Mouse (Mus musculus): Measurements from ENCODE around the gene Mgme1.

Gene Mgme1

DNA sequence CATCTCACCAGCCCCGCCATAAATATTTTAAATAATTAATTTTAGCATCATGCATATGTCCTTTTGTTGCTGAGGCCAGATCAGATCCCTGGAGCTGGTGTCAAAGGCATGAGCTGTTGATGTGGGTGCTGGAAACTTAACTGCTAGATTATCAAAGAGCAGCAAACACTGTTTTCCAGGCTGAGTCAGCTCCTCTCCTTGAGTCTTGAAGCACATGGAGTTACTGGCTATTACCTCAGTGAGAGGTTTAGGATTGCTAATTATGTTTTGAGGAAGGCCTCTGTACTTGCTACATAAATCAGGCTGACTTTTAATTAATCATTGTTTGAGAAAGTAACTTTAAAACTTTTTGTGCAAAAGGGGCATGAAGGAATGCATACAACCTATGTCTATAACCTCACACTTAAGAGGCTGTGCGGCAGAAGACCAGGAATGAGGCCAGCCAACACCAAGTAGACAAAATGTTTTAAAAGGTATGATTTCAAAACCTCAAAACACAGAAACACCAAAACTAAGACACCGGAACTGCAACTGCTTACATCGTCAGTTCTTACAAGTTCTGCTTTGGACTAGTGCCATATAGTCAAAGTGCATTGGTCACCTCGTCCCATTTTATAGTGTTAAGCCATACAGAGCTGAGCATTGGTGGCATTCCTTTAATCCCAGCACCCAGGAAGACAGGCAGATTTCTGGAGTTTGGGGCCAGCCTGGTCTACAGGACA, 5.9 kb upstream of the Mgme1 start:
- DNase-seq (ENCODE audit: extremely low spot score, low read depth, low spot score) = no peak

DNA sequence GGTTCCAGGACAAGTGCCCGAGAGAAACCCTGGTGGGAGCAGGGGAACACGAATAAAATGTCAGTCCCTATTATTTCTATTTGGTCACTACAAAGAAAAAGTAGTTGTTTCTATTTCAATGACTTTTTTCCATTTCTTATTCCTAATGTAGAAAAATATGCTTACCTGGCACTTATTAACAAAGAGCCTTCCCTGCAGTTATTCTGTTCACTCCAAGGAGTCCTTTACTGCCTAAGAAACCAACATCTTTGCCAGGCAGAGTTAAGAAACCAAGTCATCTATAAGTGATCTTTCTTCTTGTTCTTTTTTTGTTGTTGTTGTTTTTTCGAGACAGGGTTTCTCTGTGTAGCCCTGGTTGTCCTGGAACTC, 5.4 kb upstream of the Mgme1 start:
- DNase-seq (ENCODE audit: extremely low spot score, low read depth, low spot score) = no peak

DNA sequence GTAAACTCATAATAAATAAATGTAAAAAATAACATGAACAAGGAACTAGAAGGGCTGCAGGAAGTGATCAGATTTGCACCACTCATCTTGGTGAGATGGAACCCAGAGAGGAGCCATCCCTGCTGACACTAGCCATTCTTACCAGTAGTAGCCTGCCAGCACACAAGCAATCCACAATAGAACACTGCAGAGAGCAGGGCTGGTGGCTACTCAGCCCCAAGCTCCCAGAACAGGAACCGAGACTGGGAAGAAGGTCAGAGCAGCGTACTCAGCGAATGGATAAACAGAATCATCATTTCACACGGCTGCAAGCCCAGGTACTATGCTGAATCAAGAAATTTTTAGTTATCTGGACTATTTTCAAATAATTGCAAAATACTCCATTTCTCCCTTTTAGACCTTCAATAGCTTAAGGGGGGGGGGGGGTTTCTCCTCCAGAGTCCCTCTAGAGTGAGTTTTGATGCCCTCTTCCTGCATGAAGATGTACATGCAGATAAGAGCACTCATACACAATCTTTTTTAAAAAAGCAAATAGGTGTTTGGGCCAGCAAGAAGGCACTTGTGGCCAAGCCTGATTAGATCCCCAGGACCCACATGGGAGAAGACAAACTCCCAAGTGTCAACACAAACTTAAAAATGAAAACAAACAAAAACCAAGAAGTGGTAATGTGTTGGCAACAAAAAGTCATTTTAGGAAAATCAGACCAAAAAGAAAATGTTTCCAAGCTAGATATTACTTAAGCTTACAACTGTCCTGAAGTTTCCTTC, 4.4 kb upstream of the Mgme1 start:
- no peak for DNase-seq (ENCODE audit: extremely low spot score, low read depth, low spot score)

DNA sequence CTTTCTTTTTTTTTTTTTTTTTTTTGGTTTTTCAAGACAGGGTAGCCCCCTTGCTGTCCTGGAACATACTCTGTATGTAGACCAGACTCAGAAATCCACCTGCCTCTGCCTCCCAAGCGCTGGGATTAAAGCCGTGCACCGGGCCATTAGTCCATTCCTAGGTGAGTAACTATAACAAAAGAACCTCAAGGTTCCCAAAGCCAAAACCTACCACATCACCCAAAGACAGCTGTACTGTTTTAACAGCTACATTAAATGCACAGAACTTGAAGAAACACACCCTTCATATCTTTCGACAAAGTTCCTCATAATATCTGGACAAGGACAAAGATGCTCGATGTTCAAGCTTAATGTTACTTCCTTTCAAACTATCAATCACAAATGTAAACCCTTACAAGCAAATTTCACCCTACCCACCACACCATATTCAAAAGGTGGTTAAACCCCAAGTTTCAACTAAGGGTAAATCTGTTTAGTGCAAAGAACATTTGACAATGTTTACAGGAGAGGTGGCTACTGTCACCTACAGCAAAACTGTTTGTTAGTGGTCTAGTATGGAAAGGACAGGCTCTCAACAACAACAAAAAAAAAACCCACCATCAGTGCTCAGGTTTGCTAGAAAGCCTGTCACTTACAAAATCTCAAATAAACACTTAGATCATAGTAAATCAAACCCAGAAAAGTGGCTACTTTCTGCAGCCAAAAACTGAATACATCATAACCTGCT, 3.3 kb upstream of the Mgme1 start:
- DNase-seq (ENCODE audit: extremely low spot score, low read depth, low spot score) = no peak

DNA sequence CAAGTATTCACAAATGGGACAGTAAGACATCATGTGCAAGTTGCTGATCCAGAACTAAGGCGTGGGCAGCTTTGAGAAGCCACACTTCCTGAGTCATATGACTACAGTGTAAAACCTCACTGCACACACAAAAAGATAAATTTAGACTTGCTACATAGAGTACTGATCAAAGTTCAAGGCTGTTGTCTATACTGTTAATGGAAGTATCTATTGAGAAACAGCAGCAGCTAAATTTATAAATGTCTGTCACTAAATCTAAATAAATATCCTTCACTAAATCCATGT, 2.8 kb upstream of the Mgme1 start:
- DNase-seq (ENCODE audit: extremely low spot score, low read depth, low spot score) = no peak

DNA sequence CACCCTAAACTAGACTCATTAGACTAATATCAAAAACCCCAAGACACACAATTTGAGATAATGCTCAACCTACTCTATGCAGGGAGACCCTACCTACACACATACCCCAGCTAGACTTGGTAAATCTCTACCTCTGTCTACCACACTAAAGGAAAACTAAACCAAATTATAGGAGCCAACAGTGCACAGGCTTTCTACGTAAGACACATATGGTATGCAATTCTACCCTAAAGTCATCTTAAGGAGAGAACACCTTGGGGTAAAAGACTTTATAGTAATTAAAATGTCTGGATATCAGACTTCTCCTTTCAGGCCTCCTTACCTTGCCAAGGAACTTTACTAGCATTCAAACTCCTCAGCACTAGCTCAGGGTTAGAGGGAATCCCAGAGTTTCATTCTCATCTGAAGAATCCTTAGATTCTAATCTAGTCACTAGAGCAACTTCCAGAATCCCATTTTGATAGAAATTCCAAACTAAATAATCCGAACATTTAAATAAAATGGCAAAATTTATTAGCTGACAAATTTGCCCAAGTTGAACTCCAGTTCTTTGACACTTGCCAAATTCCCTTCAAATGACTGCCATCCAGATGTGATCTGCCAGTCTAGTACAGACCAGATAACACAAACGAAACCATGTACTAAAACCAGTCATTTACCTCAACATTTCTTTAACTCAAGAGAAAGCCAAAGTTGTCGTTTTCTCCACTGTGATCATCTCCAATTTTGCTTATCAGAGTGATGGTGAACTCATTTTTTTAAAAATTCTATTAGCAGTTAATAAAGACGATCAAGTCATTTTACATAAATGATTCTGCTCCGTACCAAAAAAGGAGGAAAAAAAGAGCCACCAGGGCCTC, 1.8 kb upstream of the Mgme1 start:
- DNase-seq (ENCODE audit: extremely low spot score, low read depth, low spot score) = no peak

DNA sequence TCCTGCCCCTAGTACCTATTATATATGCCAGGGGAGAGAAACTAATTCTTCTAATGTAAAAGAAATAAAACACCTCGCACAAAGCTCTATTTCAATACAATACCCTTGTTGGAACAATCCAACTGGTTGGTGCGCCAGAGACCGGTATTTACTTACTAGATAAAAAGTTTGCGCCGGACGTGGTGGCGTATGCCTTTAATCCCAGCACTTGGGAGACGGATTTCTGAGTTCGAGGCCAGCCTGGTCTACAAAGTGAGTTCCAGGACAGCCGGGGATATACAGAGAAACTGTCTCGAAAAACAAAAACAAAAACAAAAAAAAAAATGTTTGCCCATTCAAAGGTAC, 1.2 kb upstream of the Mgme1 start:
- no peak for DNase-seq (ENCODE audit: extremely low spot score, low read depth, low spot score)

DNA sequence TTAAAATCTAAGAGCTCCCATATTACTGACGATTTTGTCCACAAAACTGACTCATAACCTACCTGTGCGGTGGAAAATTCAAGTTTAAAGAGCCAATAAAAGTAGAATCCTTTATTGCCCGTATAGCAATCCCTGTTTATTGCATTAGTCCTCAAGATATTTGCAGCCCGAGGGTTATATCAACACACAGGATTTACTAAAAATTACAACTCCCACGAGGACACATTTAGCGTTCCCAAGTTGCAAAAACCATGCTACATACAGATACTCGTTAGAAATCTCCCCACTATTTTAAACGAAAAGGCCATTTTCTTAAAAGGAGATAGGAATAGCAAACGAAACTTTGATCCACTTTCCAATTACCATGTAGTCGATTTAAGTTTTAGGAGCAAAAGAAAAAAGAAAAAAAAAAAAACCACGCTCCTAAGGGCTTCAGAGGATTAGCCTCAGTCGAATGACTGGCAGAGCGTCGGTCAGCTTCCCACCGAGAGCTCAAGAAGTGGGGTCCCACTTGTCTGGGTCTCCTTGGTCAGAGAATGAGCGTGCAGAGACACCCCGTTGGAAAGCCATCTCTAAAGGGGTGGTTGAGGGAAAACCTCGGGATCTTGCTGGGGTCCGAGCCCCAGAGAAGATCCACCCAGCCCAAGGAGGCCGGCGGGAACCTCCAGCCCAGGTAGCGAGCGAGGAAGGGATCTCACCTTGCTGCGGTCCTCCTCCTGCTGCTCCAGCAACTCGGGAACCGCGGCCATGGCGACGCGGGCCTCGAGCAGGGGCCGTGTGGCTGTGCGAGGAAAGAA, 586 bp upstream of the Mgme1 start:
- DNase-seq (ENCODE audit: extremely low spot score, low read depth, low spot score) = no peak

DNA sequence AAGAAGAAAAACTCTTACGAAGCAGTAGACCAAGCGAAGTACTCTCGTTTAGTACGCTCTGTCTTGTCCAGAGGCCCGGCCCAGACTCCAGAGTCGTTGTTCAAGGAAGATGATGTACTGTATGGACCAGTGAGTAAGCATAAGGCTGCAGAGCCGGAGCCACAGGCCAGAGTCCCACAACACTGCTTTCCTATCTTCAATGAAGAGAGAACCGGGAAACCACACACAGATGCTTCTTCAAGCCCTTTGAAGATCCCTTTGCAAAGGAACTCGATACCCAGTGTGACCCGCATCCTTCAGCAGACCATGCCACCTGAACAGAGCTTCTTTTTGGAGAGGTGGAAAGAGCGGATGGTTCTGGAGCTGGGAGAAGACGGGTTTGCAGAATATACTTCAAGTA, 1.6 kb downstream of the Mgme1 start:
- no peak for DNase-seq (ENCODE audit: extremely low spot score, low read depth, low spot score)

DNA sequence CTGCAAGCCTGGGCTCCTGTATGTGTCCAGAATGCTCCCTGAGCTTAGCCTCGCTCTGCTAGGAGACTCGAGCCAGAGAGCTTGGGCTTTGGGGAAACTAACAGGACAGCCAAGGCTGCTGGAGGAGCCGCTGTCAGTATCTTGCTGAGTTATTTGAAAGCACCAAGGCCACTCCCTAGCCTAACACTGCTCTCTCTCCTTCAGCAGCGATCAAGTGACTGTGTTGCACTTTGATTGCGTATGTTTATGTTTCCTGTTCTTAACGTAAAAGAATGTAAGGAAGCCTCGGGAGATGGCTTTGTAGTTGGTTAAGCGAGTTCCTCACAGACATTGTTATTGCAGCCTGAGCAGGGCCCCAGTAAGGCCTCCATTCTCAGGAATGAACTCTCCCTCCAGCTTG, 4.3 kb downstream of the Mgme1 start:
- no peak for DNase-seq (ENCODE audit: extremely low spot score, low read depth, low spot score)

DNA sequence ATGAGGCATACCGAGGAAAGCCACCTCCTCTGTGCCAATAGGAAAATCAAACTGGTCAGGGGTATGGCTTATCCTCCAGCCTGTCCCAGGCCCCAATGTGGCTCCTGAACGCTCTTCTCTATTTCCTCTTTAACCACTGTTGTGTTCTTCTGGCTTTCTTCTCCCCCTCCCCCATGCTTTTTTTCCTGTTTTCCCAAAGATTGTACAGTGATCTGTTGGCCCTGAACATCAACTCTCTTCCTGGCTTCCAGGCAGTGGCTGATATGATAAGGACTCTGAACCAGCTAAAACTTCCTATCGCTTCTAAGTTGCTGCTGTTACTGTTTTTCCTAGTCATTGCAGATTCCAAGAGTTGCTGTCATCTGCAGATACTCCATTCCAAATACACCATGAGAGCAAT, 6.4 kb downstream of the Mgme1 start:
- DNase-seq (ENCODE audit: extremely low spot score, low read depth, low spot score) = no peak

DNA sequence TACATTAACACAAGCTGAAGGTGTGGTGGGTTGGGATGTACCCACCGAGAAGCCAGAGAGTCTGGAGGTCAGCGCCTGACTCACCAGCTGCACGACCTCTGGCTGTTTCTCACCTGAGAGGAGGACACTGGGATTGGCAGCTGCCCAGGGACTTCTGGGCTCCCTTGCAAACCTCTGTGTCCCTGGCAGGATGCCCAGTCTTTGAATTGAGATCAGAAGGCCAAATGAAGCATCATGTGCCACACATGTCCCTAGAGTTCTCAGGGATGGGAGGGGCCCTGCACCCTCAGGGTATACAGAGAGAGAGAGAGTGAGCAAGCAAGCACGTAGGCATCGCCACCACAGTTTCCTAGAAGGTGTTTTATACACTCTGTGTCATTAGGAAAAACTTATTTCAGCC, 9.3 kb downstream of the Mgme1 start:
- DNase-seq (ENCODE audit: extremely low spot score, low read depth, low spot score) = no peak

DNA sequence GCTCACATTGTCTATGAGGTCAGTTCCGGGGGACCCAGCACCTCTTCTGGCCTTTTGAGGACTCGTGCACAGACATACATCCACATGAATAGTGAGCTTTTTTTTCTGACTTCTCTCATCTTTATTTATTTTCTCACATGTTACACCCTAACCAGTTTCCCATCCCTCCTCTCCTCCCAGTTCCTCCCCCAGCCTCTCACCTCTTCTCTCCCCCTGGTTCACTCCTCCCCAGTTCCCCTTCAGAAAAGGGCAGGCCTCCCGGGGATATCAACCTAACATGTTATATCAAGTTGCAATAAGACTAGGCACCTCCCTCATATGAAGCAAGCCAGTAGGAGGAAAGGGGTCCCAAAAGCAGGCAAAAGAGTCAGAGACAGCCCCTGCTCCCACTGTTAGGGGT, 10.1 kb downstream of the Mgme1 start:
- no peak for DNase-seq (ENCODE audit: extremely low spot score, low read depth, low spot score)

DNA sequence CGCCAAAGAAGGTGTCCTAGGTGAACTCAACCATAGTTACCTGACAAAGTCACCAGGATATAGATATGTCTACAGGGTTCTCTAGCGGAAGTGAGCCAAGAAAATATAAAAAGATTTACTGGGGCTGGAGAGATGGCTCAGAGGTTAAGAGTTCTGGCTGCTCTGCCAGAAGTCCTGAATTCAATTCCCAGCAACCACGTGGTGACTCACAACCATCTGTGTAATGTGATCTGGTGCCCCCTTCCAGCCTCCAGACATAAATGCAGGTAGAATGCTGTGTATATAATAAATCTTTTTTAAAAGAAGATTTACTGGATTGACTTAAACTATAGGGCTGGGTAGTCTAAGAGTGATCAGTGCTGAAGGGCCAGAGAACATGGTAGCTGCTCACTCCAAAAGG, 11.0 kb downstream of the Mgme1 start:
- DNase-seq (ENCODE audit: extremely low spot score, low read depth, low spot score) = no peak

DNA sequence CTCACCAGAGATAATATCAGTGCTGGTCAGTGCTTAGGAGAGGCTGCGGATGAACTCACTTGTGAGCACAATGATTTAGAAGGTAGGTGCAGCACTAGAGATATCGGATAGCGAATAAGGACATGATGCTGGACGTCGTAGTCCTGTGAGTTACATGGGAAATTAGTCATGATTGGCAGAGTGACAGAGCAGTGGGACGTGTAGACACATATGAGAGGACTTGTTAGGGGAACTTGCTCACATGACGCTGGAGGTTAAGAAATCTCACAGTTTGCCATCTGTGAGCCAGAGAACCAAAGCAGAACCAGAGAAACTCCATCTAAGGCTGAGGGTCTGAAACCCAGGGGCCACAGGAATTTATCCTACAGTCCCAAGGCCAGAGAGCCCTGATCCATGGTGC, 19.9 kb downstream of the Mgme1 start:
- no peak for DNase-seq (ENCODE audit: extremely low spot score, low read depth, low spot score)

DNA sequence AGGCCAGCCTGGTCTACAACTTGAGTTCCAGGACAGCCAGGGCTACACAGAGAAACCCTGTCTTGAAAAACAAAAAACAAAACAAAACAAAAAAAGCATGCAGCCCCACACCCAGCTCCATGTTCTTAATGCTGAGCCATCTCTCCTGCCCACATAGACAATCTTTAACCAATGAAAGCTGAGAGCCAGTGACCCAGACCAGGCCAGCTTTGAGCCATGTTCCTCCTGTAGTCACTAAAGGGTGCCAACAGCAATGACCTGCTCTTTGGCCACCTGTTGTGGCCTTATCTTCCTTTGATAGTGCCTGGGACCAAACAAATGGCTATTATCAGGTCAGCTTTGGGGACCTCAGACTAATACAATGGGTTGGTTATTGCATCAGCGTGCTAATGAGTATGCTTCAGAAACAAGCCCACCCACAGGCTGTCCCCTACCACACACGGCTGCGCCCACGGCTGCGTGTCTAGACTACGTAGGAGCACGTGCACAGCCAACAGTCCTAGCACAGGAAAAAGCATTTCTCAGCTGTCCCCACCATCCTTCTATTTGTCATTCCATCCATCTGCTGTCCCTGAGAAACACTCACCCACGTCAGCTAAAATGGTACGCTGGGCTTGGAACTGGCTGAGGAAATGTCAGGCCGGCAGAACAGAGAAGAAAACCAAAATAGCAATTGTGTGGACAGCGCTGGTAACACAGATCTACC, 21.3 kb downstream of the Mgme1 start:
- no peak for DNase-seq (ENCODE audit: extremely low spot score, low read depth, low spot score)

DNA sequence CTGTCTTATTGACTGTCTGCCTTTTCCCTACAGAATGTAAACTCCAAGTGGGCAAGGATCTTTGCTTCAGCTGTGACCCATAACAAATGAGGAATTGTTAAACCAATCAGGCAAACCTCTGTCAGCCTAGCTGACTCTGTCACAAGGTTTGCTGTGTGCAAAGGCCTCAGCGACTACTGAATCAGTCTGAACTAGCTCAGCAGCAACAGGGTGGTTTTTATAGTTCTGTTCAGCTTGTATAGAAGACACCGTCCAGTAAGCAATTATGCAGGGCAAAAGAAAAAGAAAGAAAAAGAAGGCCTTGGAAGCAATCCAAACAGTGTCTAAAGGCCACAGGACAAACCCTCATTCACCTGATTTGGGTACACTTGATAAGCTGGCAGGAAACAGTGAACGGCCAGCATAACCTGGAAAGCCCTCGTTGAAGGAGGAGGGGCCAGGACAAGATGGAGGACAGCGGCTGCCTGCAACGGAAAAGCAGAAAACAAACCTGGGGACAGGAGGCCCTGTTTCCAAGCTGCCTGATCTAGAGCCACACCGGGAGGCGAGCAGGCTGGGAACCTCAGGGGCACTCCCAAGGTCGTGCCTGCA, 24.8 kb downstream of the Mgme1 start:
- no peak for DNase-seq (ENCODE audit: extremely low spot score, low read depth, low spot score)

DNA sequence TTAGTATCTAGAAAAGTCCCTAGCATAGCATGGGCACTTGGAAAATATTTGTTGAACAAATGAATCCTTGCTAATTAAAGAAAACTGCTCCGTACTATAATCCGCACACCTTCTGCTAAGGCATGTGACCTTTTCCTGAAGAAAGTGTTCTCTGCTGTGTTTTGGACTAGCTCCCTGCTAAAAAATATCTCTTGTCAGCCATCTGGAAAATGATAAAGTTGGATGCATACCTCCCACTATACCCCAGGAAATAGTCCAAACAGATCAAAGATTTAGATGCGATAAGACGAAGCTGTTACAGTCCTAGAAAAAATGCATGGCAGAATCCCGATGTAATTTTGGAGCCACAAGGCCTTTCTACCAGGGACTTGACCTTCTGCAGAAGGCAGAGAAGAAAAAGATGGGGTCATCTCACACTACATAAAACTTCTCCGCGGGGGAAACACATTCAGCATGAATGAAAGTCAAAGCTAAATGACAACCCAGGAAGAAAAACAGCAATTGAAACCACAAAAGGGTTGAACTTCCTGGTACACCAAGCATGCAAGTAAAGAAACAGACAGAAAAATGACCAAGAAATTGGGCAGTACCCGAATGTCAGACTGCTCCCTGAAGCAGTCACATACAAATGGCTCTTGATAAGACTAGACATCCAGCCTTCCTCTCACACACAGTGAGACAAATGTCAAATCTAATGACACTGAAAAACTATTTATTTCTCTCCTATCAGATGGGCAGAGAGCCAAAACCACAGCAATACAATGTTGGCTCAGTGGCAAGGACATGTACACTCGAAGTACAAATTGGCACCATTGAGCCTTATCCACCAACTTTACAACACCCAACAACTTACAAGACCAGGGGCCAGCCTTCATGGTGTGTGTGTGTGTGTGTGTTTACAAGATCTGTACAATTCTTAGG, 29.5 kb downstream of the Mgme1 start:
- DNase-seq (ENCODE audit: extremely low spot score, low read depth, low spot score) = no peak

DNA sequence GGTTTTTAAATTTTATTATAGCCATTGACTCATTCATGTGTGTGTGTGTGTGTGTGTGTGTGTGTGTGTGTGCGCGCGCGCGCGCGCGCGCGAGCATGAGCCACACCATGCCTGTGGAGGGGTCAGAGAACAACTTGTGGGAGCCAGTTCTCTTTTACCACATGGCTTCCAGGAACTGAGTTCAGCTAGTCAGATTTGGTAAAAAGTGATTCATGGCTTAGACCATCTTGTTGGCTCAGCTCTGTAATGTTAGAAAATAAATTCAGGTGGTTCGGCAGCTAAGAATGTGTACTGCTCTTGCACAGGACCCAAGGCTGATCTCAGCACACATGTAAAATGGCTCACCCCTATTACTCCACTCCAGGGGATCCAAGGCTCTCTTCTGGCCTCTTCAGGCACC, 30.6 kb downstream of the Mgme1 start:
- no peak for DNase-seq (ENCODE audit: extremely low spot score, low read depth, low spot score)
